Mouse (Mus musculus) cerebellum, adult 11-12 months (tissue): ENCODE measurements at regions not wholly inside any gene's neighbourhood (a gene's known extent, or its start where the extent isn't known, plus 50 kb on each side); places are given as distances from the start of the nearest gene placed in this dataset.

ENCODE experiments used
- DNase-seq: peaks from one replicate; pipeline ENCODE4 v3.0.0; 2022

DNA sequence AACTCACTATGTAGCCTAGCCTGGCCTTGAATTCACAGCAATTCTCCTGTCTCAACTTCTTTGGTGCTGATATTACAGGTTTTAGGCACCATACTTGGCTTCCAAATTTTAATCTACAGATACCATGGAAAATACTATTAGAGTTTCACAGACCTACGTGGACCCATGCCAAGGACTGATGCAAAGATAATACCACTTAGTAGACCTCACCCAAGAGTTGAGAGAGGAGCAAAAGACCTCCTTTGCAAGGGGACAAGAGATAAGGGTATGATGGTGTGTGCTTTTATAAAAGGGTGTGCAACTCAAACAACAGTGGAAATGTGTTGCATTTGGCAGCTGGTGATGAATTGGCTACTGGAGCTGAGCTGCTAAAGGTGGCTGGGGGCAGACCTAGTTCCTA is 358.6 kb upstream of the Diaph2 start:
- no peak for DNase-seq

DNA sequence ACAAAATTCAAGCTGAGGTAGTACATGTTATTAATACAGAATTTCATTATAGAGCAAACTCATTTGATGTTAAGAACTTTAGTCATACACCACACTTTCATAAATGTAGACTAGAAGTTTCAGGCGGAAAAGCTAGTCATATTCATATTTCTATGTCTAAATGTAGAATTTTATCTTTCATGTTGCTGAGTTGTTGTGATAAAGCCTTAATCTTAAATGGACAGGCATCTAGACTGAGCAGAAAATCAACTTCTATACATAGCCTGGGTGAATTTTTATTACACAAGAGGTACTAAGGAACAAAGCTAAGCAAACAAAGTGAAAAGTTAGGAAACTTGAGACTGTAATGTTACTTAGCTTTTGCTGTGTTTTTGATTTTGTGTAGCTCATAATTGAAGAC is 341.8 kb upstream of the Diaph2 start:
- DNase-seq, result no peak

DNA sequence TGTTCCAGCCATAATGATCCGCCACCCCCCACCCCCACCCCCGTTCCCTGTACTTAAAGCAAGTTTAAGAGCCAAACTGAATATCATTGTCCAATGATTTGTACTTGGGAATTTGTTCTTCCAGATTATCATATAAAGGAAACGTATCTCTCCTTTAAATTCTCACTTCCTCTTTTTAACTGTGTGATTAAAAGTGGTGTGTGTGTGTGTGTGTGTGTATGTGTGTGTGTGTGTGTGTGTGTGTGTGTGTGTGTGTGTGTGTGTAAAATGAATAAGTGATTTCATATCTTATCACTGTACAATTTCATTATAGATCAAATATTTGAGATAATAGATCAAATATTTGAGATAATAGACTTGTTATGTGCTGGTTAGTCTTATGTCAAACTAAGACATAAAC is 339.5 kb upstream of the Diaph2 start:
- no peak for DNase-seq

DNA sequence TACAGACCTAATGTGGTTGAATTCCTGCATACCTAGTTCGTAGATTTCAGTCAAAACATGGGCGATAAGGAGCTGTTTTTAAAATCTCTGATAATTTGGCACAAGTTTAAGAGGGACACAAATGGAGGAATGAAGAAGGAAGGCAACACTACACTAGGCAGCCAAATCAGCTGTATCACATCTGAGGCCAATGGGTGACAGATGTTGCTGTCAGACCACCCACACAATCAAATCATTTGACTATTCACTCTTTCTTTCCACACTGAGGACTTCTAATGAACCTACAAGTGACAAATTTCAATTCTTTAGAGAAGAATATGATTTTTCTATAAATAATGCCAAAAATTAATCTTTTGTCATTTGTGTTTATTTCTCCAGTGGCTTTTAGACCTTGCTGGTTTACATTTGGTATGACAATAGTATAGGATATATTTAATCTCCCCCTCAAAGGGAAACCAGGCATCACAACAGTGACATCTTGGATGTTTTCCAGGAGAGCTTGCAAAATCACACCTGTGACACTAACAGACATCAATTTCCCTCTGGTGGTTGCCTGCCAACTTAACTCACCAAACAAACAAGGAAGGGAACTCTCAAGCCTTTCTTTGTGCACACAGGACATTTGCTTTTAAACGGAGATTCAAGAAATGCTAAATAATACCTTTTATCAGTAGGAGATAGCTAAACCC is 336.5 kb upstream of the Diaph2 start:
- DNase-seq, result peak; percentile 17

DNA sequence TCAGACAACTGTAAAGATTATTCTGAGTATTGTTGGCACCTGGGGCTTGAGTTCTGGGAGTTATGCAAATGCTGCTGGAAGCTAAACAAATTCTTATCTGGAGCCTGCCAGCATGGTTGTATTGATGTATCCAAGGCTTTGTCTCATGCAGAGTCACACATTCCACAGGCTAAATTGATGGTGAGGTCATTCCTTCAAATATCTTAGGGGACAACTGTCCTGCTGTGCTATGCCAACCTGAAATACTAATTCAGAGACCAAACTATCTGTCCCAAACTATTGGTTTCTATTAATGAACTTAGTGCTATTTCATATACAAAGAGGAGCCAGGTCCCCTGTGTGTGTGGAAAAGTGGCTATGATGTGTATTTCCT is 335.9 kb upstream of the Diaph2 start:
- peak; percentile 12 for DNase-seq

DNA sequence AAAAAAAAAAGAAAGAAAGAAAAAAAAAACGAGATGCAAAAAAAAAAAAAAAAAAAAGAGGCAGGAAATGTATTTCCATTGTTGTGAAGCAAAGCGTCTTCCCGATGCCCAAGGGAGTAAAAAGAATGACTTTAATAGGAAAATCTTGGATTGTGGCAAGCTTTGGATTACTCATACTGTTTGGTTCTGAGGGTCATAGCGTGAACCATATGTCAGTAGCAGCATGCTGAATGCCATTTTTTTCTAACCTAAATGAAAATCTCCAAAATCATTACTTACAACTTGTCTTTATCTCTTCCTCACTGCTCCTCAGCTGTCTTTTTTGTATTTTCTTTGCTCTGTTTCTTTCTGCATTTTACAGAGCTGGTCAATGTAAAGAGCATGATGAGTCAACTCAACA is 334.2 kb upstream of the Diaph2 start:
- peak; percentile 3 for DNase-seq

DNA sequence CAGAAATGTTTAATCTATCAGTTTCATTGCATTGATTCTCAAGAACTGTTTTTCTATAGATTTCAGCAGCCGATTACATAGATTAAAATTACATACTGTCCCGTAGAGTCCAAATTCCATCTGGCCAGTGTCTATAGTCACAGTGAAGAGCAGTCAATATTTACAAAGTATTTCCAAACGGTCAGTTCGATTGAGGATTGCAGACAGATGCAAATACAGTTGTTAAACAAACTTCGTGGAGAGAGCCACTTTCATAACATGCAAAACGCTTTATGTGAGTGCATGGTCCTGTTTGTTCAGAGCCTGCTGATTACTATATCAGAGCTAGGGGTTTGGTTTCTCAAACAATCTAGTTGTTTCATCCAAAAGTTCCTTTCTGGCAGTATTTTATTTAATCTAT is 301.0 kb upstream of the Diaph2 start:
- no peak for DNase-seq

DNA sequence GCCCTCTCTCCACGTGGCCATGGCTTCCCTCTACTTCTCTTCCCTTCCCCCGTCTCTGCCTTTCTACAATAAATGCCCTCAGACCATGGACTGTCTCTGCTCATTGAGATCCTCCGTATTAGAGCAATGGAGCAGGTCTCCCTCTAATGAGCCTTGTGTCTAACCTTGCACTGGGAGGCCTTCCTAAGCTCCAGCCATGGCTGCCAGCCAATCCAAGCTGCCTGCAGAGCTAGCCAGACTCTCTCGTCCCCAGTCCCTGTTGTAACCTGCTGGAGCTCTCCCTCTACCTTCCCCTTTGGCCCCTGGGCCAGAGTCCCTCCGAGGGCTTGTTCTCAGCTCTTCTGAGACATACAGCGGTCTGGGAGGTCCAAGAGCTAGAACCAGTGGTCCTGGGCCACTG is 273.3 kb upstream of the Diaph2 start:
- DNase-seq, result peak; percentile 10

DNA sequence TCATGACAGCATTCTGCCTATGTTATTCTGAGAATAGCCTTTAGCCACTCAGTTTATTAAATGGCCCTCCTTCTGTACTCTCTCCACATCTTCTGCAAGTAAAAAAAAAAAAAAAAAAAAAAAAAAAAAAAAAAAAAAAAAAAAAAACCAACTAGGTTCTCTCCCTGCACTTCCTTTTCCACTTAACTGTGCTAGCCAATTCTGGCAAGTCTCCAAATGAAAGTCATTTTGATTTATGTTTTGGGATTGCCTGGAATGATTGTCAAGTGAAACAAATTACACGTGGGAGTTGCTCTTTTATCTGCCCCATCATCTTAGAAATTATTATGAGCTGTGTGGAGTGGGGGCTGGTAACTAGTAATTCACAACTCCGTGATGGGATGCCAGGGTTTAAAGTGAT is 255.0 kb upstream of the Diaph2 start:
- DNase-seq, result no peak
